16 mouse cellular contexts compared by ENCODE assay signal in genomic region chr5:114170345-114170744, GRCm38 (mm10). TPM values are rescaled to one million over a fixed set of nuclear protein-coding genes. Genes with fewer than 3 reads are reported as not detected.
"Had no signal": no experiment of that assay in that cellular context is flagged by ENCODE, and none has a peak within 500 bp of the region (broad histone marks: within the 10 kb centered on the region; RNA-seq: fewer than 3 reads in every experiment).

No protein-coding gene starts in this region.

- H3K9me3 ChIP-seq: neural tube, embryonic 15.5 days; stomach, embryonic 15.5 days had no signal

- H3K4me2 ChIP-seq: neural tube, embryonic 15.5 days; stomach, embryonic 15.5 days had no signal

- H3K36me3 ChIP-seq: neural tube, embryonic 15.5 days; stomach, embryonic 15.5 days had no signal

- H3K9ac ChIP-seq: neural tube, embryonic 15.5 days; stomach, embryonic 15.5 days had no signal

- H3K4me3 ChIP-seq: neural tube, embryonic 15.5 days; stomach, embryonic 15.5 days had no signal

- DNase-seq: retina, postnatal 1 day; right cerebral cortex, adult 18-20 months; right cerebral cortex, postnatal 14 days; right cerebral cortex, postnatal 25 days; right cerebral cortex, postnatal 4 days; spleen, adult 18-20 months; thymus, adult 18-20 months; thymus, adult 2 months; thymus, postnatal 14 days; thymus, postnatal 25 days; thymus, postnatal 36 days; thymus, postnatal 4 days had no signal

- H3K27ac ChIP-seq: neural tube, embryonic 15.5 days; stomach, embryonic 15.5 days; stomach, postnatal 0 days had no signal

RNA-seq across cellular contexts. Expression of gene Acacb, which starts 24.0 kb away (rescaled TPM):
- total RNA-seq: neutrophil, adult 5-6 weeks had no signal
